In the genomic region with DNA sequence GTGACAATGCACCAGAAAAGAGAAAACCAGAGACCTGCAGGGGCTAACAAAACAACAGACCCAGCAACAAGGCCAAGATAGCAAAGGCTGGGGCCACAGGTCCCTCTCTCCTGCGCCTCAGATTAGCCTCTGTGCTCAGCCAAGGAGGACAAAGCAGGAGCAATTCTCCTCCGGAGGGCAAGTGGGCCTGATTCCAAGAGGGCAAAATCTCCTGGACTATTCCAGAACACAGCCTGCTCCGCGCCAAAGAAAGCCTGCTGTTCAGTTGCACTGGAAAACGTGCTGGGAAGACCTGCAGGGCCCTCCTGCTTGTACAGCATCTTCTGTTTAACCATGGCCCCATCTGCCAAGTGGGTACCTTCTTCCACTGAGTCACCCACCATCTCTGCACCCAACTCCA, we compare ENCODE assay signal across 25 mouse cellular contexts. TPM values are rescaled to one million over a fixed set of nuclear protein-coding genes. Genes with fewer than 3 reads are reported as not detected.
DNase-seq lines count a peak whose midpoint lies in the region; ATAC-seq and TF ChIP-seq lines count a peak whose summit lies in the region.
"Had no signal": no experiment of that assay in that cellular context is flagged by ENCODE, and none has a peak within 500 bp of the region (broad histone marks: within the 10 kb centered on the region; RNA-seq: fewer than 3 reads in every experiment).

No protein-coding gene starts in this region.

- TF ChIP-seq CTCF in kidney, adult 2 months (conservative IDR thresholded peaks at IDR 0.05; ENCODE audit: insufficient read depth, insufficient read length, low read depth, low read length), result no peak

- no peak overlapping the region for H3K4me2 ChIP-seq in kidney, embryonic 16.5 days (replicated peaks; ENCODE audit: low read depth, low read length)
- H3K4me2 ChIP-seq: embryonic facial prominence, embryonic 13.5 days; forebrain, embryonic 12.5 days; heart, embryonic 12.5 days; hindbrain, embryonic 13.5 days; limb, embryonic 12.5 days; lung, embryonic 15.5 days; midbrain, embryonic 12.5 days had no signal

- H3K9me3 ChIP-seq in kidney, embryonic 16.5 days (ENCODE audit: low read length), result no peaks in the 10 kb centered on the region
- H3K9me3 ChIP-seq: embryonic facial prominence, embryonic 13.5 days; forebrain, embryonic 12.5 days; heart, embryonic 12.5 days; hindbrain, embryonic 13.5 days; limb, embryonic 12.5 days; lung, embryonic 15.5 days; midbrain, embryonic 12.5 days had no signal

- no peaks in the 10 kb centered on the region for H3K36me3 ChIP-seq in kidney, adult 2 months (ENCODE audit: control insufficient read depth, insufficient read depth, low read length)
- no peaks in the 10 kb centered on the region for H3K36me3 ChIP-seq in kidney, embryonic 16.5 days (ENCODE audit: insufficient read depth, low read length)
- H3K36me3 ChIP-seq: embryonic facial prominence, embryonic 13.5 days; forebrain, embryonic 12.5 days; heart, embryonic 12.5 days; hindbrain, embryonic 13.5 days; limb, embryonic 12.5 days; lung, embryonic 15.5 days; midbrain, embryonic 12.5 days had no signal

- H3K4me1 ChIP-seq in kidney, adult 2 months (ENCODE audit: control insufficient read depth, insufficient read depth, low read length), result no peaks in the 10 kb centered on the region
- peaks cover 5% of the 10 kb centered on the region; the same call in 1 of the 2 replicates for H3K4me1 ChIP-seq in kidney, embryonic 16.5 days (ENCODE audit: insufficient read depth, low read length)
- H3K4me1 ChIP-seq: embryonic facial prominence, embryonic 13.5 days had no signal

- no peak for TF ChIP-seq POLR2A in kidney, adult 2 months (IDR thresholded peaks at IDR 0.05; ENCODE audit: low read depth, low read length)

- H3K27ac ChIP-seq in kidney, adult 2 months (ENCODE audit: insufficient read depth, low read depth, low read length), result no peak overlapping the region
- H3K27ac ChIP-seq in kidney, embryonic 16.5 days (ENCODE audit: low read length), result no peak overlapping the region
- H3K27ac ChIP-seq: embryonic facial prominence, embryonic 13.5 days; forebrain, embryonic 12.5 days; hindbrain, embryonic 13.5 days; left cerebral cortex, adult 2 months; limb, embryonic 12.5 days; lung, embryonic 15.5 days; midbrain, embryonic 12.5 days had no signal

- no peak overlapping the region for H3K4me3 ChIP-seq in kidney, adult 2 months (ENCODE audit: insufficient read depth, low read depth, low read length)
- H3K4me3 ChIP-seq in kidney, embryonic 16.5 days (ENCODE audit: low read length), result no peak overlapping the region
- H3K4me3 ChIP-seq: embryonic facial prominence, embryonic 13.5 days; forebrain, embryonic 12.5 days; heart, embryonic 12.5 days; hindbrain, embryonic 13.5 days; left cerebral cortex, adult 2 months; limb, embryonic 12.5 days; lung, embryonic 15.5 days; midbrain, embryonic 12.5 days had no signal

- DNase-seq in cerebellum, adult 9-11 months, result peak; percentile 14
- no peak for DNase-seq in cerebellum, adult 11 months
- peak; percentile 76 for DNase-seq in kidney, adult 2 months
- peak; percentile 30 for DNase-seq in R1 (ENCODE audit: low read depth, low spot score)
- peak; percentile 28 for DNase-seq in kidney, postnatal 14 days
- DNase-seq in embryo, embryonic 10 days (ENCODE audit: low spot score), result no peak
- DNase-seq in natural killer cell, adult 2 months (ENCODE audit: low spot score in 2 of 2), result no peak
- DNase-seq: adrenal gland, adult 8-10 months; cerebellum, adult 2 months; cerebellum, postnatal 36 days; embryo, embryonic 11 days; gastrocnemius, postnatal 25 days; heart, postnatal 4 days; lung, postnatal 36 days; thymus, adult 2 months had no signal

- WGBS in kidney, adult 2 months, result 52% methylated on average over 5 of the region's 5 CpGs
- WGBS in kidney, embryonic 16.5 days, result 85% methylated on average over 5 of the region's 5 CpGs

- H3K9ac ChIP-seq in kidney, embryonic 16.5 days (replicated peaks; ENCODE audit: low read length), result no peak overlapping the region
- H3K9ac ChIP-seq: embryonic facial prominence, embryonic 13.5 days; forebrain, embryonic 12.5 days; heart, embryonic 12.5 days; hindbrain, embryonic 13.5 days; limb, embryonic 12.5 days; lung, embryonic 15.5 days; midbrain, embryonic 12.5 days had no signal

- no peaks in the 10 kb centered on the region for H3K27me3 ChIP-seq in kidney, adult 2 months (replicated peaks; ENCODE audit: control insufficient read depth, insufficient read depth, low read length)
- no peaks in the 10 kb centered on the region for H3K27me3 ChIP-seq in kidney, embryonic 16.5 days (ENCODE audit: insufficient read depth, low read length)
- H3K27me3 ChIP-seq: embryonic facial prominence, embryonic 13.5 days; forebrain, embryonic 12.5 days; heart, embryonic 12.5 days; hindbrain, embryonic 13.5 days; limb, embryonic 12.5 days; lung, embryonic 15.5 days; midbrain, embryonic 12.5 days had no signal

- no peak for ATAC-seq in kidney, embryonic 16.5 days (ENCODE audit: low FRiP score, low TSS enrichment)
- ATAC-seq: intestine, embryonic 16.5 days had no signal

RNA-seq across cellular contexts. Expression of a gene that starts 1.7 kb away (rescaled TPM):
- 7.6 and 9.6 TPM in 2 replicates for polyA plus RNA-seq in kidney, adult 2 months (2012; rRNA removed)
- 39.4 and 44.1 TPM in 2 replicates for polyA plus RNA-seq in kidney, embryonic 16.5 days (2015; fragmentation: Nextera tagmentation; extraction: Ambion mirVana)

Comparison
In these comparisons a context has a peak if more than half of its experiments do, and no peak if none do; other contexts are left out.
1. DNase-seq: peak in cerebellum, adult 9-11 months (single experiment), kidney, adult 2 months (single experiment), R1 (single experiment) and kidney, postnatal 14 days (single experiment); none in cerebellum, adult 11 months (single experiment), embryo, embryonic 10 days (single experiment) and natural killer cell, adult 2 months (0 of 2).